Mouse (Mus musculus) urinary bladder, adult 2 months (tissue): ENCODE measurements at regions not wholly inside any gene's neighbourhood (a gene's known extent, or its start where the extent isn't known, plus 50 kb on each side); places are given as distances from the start of the nearest gene placed in this dataset.

Source experiments
- DNase-seq: peaks from one replicate; pipeline ENCODE4 v3.0.0; 2022; ENCODE audit warnings: low spot score

- no peak for DNase-seq
These were observed 202.3 kb downstream of the Gadd45g start for GRCm38 (mm10) chr13:52048777-52049176.

DNA sequence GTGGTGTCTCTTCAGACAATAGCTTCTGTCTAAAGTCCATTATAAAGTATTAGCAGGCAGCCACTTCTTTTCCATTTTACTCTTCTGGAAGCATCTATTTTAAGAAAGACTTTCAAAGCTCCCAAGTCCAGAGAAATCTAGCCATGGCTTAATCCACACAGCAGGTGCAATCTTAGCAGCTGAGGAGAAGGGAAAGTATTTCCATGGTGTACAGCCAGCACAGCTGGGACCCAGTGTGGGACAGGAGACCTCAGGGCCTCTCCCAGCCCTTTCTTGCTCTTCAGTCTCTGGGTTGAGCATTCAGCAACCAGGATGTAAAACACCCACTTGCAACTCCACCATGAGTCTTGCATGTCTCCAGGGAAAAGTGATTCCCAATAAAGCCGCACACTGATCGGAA lies 202.8 kb downstream of the Gadd45g start:
- DNase-seq = no peak

GRCm38 (mm10) chr13:52055741-52056140 lies 209.3 kb downstream of the Gadd45g start:
- no peak for DNase-seq

- no peak for DNase-seq
These were observed 211.0 kb downstream of the Gadd45g start for GRCm38 (mm10) chr13:52057456-52057855.

GRCm38 (mm10) chr13:52059756-52060417 lies 213.4 kb downstream of the Gadd45g start:
- DNase-seq = no peak

GRCm38 (mm10) chr13:52060418-52060870 lies 214.0 kb downstream of the Gadd45g start:
- no peak for DNase-seq

GRCm38 (mm10) chr13:52061454-52061853 lies 215.0 kb downstream of the Gadd45g start:
- DNase-seq = no peak

DNA sequence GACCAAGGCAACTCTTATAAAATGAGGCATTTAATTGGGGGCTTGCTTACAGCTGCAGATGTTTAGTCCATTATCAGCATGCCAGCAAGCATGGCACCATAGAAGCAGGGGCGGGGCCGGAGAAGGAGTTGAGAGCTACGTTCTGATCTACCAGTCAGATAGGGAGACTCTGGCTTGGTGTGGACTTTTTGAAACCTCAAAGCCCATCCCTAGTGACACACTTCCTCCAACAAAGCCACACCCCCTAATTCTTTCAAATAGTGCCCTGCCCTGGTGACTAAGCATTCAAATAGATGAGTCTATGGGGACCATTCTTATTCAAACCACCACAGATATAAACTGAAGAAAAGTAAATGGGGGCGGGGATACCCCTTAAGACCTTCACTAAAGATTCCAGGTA lies 215.4 kb downstream of the Gadd45g start:
- DNase-seq = no peak

DNA sequence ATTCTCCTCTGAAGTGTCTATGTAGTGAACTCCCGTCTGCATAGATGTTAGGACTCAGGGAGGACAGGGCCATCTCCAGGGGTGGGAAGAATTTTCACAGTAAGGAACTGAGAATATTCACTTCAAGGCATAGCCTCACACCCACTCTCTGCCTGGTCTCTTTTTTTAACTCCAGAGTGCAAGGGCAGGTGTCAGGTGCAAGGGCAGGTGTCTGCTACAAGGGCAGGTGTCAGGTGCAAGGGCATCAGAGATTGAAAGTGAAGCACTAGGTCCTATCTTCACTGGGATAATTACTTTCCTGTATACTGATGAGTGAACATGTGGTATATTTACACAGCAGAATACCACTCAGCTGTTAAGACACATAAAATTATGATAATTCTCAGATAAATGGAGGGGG lies 216.1 kb downstream of the Gadd45g start:
- DNase-seq = no peak

GRCm38 (mm10) chr13:52065274-52065673 lies 218.8 kb downstream of the Gadd45g start:
- DNase-seq = no peak

DNA sequence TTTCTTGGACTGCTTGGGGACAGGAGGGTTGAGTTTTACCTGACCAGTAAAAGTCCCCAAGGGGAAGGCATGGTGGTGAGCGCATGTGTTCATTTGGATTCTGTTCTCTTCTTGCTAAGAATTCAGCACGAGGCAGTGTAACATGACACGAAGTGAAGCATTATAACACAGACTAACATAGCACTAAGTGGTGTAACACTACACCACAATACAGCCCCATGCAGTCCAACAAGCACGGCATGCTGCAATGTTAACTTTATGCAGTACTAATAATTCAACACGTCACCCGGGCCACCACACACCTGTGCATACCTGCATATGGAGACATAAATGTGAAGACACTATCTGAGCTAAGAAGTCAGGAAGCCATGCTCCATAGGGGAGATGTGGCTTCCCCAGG lies 219.2 kb downstream of the Gadd45g start:
- DNase-seq = no peak

DNA sequence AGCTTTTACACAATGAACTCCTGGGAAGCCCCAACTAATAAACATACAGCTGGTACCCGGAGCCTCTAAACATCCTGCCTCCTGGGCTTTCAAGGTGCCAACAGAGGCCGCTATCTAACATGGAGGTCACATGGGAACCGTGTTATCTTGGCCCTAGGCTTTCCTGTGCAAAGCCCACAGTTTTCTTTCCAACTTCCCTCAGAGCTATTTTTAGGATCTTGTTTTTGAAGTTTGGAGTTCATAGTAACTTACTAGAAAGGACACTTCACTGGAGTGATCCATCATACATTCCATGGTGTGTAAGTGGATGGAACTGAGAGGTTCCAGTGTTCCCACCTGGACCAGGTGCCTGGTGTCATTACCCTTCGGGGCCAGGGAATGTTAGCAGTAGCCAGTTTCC lies 220.6 kb downstream of the Gadd45g start:
- no peak for DNase-seq

GRCm38 (mm10) chr13:52068886-52069439 lies 222.5 kb downstream of the Gadd45g start:
- DNase-seq = no peak

GRCm38 (mm10) chr13:52069714-52070113 lies 223.2 kb downstream of the Gadd45g start:
- no peak for DNase-seq

GRCm38 (mm10) chr13:52070731-52071663 lies 224.5 kb downstream of the Gadd45g start:
- DNase-seq = no peak

- DNase-seq = no peak
These were observed 231.1 kb downstream of the Gadd45g start for GRCm38 (mm10) chr13:52077616-52078015.

DNA sequence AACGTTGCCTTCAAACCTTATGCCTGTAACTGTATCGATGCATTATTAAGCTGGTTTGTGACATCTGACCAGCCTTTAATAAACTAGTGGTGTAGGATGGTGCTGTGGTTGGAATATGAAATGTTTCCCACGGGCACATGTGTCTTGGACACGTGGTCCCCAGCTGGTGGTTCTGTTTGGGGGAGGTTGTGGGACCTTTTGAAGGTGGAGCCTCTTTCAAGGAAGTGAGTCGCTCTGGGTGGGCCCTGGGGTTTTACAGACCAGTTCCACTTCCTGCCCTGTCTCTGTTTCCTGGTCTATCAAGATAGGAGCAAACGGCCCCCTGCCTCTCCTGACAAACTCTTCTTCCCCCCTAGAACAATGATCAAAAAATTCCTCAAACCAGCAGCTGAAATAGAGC lies 232.1 kb downstream of the Gadd45g start:
- DNase-seq = no peak

DNA sequence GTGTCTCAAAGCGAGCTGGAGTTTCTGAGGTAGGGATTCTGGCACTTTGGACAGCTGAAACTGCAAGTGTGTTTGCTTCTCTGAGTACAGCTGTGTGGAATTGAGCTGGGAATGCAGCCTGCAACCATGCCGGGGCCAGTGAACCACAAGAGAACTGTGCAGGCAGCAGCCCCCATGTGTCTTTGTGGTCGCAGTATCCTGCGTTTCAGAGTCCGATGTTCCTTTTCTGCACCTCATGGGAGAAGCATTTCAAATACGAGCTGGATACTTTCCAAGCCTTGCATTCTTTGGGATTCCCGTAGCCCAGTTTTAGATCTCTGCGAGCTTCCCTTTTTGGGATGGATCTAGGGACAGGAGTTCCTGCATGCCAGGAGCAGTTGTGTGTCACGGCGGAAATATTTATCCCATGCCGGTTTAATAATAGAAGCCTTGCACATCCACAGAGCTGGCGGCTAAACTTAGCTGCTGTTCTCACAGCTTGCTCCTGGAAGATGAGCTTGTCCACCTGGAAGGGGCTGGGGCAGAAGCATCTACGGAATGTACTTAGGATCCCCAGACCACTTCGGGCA lies 233.3 kb downstream of the Gadd45g start:
- no peak for DNase-seq

GRCm38 (mm10) chr13:52083601-52084455 lies 237.3 kb downstream of the Gadd45g start:
- no peak for DNase-seq

GRCm38 (mm10) chr13:52085110-52085509 lies 238.6 kb downstream of the Gadd45g start:
- DNase-seq = no peak

- no peak for DNase-seq
These were observed 241.8 kb downstream of the Gadd45g start for GRCm38 (mm10) chr13:52088319-52088718.
